Mouse (Mus musculus): ENCODE results near the gene Oxsr1.

DNA sequence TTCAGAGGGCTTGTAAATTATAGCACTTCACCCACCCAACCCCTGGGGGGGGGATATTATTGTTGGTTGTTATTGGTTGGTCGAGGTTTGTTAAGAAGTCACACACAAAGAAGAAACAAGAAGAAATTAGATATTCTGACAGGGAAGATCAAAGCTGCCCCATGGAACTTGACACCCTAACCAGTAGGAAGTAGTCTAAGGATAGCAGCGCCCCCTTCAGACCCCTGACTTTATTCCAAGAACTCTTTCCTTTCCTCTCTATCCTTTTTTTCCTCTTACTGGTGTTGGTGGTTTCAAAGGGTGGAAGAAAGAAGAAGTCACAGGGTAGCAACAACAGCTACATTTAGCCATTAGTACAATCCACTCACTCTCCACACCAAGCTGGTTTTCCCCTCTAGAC is 68.0 kb downstream of the Oxsr1 start:
- TF ChIP-seq EP300 (IDR thresholded peaks at IDR 0.05; ENCODE audit: low read depth) (no peak), CTCF (IDR thresholded peaks at IDR 0.05; ENCODE audit: low read depth) (no peak)

Data from liver, postnatal 0 days (tissue).